Mouse (Mus musculus): ENCODE measurements around the gene Ms4a4b. TPM values are rescaled to one million over a fixed set of nuclear protein-coding genes. Genes with fewer than 3 reads are reported as not detected.
"Not testable (repeated sequence)": the region's sequence is repeated elsewhere in the genome, so short reads cannot be mapped to it uniquely, and the experiment has no call there.

The Ms4a4b gene
- polyA plus RNA-seq, 1 experiment from 2014 or later, result not detected

- H3K36me3 ChIP-seq; H3K4me1 ChIP-seq (replicated peaks); H3K4me2 ChIP-seq; H3K27ac ChIP-seq (replicated peaks); H3K9me3 ChIP-seq; H3K27me3 ChIP-seq; H3K9ac ChIP-seq; H3K4me3 ChIP-seq; ATAC-seq (ENCODE audit: low FRiP score, low read depth): not testable (repeated sequence)
- 83% methylated on average over 4 of the region's 4 CpGs for WGBS
Measured at GRCm38 (mm10) chr19:11459041-11459440, 15.7 kb downstream of the Ms4a4b start.

DNA sequence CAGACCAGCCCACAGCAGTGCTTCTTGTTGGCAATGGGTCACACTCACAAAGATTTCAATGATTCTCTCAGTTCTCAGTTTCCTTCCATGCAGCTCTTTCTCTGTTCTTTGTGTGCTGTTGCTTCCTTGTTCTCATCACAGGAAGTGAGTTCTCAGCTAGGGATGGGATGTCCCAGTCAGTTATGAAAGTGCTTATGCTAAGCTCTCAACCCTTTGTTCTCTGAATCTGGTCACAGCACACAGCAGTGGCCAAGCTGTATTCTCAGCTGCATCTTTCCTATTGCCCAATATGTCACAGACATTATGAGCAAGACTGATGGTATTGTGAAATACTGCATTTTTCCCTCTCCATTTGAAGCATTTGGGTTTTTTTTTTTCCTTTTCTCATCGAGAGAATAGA is 21.4 kb downstream of the Ms4a4b start:
- not testable (repeated sequence) for H3K4me2 ChIP-seq; H3K9me3 ChIP-seq; ATAC-seq (ENCODE audit: low FRiP score, low read depth); H3K36me3 ChIP-seq; H3K9ac ChIP-seq; H3K4me3 ChIP-seq; H3K4me1 ChIP-seq (replicated peaks); H3K27me3 ChIP-seq; H3K27ac ChIP-seq (replicated peaks)
- WGBS, result 73% methylated on average over 1 of the region's 1 CpGs

DNA sequence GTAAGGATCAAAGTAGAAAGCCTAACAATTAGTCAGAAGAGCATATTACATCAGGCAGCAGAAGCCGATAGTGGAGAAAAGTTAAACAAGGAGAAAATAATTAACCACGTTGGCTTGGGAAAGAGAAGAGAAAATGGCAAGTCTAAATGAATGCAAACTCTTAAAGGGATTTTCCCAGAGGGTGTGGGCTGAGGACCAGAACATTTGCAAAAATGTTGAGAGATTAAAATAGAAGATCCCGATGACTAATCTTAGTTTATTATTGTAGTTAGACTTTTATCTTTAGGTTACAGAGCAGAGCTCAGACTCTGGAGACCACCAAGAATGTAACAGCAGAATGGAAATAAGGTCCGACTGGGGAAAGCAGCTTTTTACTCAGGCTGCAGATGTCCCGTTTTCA is 23.1 kb downstream of the Ms4a4b start:
- Histone ChIP-seq H3K9me3 (no peaks in the 10 kb centered on the region), H3K4me1 (replicated peaks) (no peaks in the 10 kb centered on the region), H3K36me3 (no peaks in the 10 kb centered on the region), H3K4me3 (no peak overlapping the region), H3K27me3 (no peaks in the 10 kb centered on the region), H3K9ac (no peak overlapping the region), H3K27ac (replicated peaks) (no peak overlapping the region), H3K4me2 (no peak overlapping the region)
- WGBS, result 79% methylated on average over 5 of the region's 5 CpGs
- ATAC-seq (ENCODE audit: low FRiP score, low read depth), result no peak

DNA sequence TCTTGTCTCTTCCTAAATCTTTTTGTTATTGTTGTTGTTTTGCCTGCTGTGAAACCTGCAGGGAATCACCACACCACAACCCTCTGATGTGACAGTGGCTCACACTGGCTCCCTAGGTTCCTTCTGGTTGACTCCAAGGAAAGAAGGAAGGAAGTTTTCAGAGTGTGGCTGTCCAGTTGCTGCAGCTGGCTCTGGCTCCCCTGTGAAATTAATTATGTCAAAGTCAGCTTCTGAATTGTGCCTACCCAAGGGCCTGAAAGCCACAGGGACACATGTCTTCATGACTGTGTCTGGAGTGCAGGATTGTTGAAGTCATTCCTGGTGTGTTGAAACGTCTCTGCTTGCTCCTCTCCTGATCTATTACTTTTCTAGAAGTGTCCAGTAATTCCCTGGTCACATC is 25.0 kb downstream of the Ms4a4b start:
- ATAC-seq (ENCODE audit: low FRiP score, low read depth); H3K27me3 ChIP-seq; H3K4me1 ChIP-seq (replicated peaks); H3K9ac ChIP-seq; H3K4me3 ChIP-seq; H3K27ac ChIP-seq (replicated peaks); H3K4me2 ChIP-seq; H3K36me3 ChIP-seq; H3K9me3 ChIP-seq: not testable (repeated sequence)
- WGBS, result 67% methylated on average over 1 of the region's 1 CpGs

DNA sequence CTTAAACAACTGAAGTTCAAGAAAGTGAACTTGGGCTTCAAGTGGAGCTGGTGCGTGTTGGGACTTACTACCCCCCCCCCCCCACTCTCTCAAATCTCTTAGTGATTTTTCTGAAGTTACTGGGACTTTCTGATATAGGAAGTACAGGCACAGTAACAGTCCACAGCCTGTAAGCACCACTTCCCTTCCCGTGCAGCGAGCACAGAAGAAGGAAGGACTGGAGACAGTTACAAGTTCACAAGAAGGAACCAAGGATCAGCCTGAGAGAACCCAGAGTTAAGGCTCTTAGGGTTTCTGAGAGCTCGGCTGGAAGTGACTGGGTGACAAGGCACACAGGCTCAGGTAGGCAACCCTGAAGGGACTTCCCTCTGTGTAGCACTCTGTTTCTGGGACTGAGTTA is 25.9 kb downstream of the Ms4a4b start, which contains the start of gene Ms4a6c:
TSS of gene Ms4a6c (plus strand) at position 152 of the 400 bp plus-strand sequence.
- not testable (repeated sequence) for H3K4me3 ChIP-seq; H3K4me2 ChIP-seq; H3K9me3 ChIP-seq; H3K4me1 ChIP-seq (replicated peaks); H3K9ac ChIP-seq; H3K27ac ChIP-seq (replicated peaks); ATAC-seq (ENCODE audit: low FRiP score, low read depth); H3K27me3 ChIP-seq; H3K36me3 ChIP-seq
- WGBS, result 89% methylated on average over 4 of the region's 4 CpGs

- H3K27me3 ChIP-seq, result no peaks in the 10 kb centered on the region
- H3K36me3 ChIP-seq, result no peaks in the 10 kb centered on the region
- no peaks in the 10 kb centered on the region for H3K4me1 ChIP-seq (replicated peaks)
- no peak overlapping the region for H3K9ac ChIP-seq
- no peak overlapping the region for H3K27ac ChIP-seq (replicated peaks)
- no peak overlapping the region for H3K4me2 ChIP-seq
- H3K9me3 ChIP-seq, result no peaks in the 10 kb centered on the region
- 88% methylated on average over 2 of the region's 2 CpGs for WGBS
- ATAC-seq (ENCODE audit: low FRiP score, low read depth), result no peak
- no peak overlapping the region for H3K4me3 ChIP-seq
Measured at GRCm38 (mm10) chr19:11479714-11480113, 36.4 kb downstream of the Ms4a4b start.

DNA sequence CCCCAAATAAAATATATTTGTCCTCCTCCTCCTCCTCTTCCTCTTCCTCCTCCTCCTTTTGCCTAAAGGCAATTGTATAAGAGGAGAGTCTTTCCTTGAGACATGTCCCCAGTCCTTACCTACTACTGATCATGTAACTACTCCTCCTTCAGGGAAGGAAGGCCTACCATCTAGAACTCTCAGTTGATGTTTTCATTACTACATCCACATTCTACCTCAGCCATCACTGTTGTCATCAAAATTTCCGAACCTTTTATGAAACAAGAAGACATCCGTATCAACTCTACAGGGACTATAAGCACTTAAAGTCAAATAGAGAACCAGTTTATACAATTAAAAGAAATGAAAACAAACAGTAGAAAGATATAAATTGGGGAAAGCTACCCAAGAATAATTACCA is 39.3 kb downstream of the Ms4a4b start:
- no peak overlapping the region for H3K9ac ChIP-seq
- no peak overlapping the region for H3K27ac ChIP-seq (replicated peaks)
- no peak overlapping the region for H3K4me3 ChIP-seq
- 95% methylated on average over 2 of the region's 2 CpGs for WGBS
- ATAC-seq (ENCODE audit: low FRiP score, low read depth), result no peak
- H3K27me3 ChIP-seq, result no peaks in the 10 kb centered on the region
- H3K36me3 ChIP-seq, result no peaks in the 10 kb centered on the region
- H3K4me2 ChIP-seq, result no peak overlapping the region
- no peaks in the 10 kb centered on the region for H3K4me1 ChIP-seq (replicated peaks)
- H3K9me3 ChIP-seq, result no peaks in the 10 kb centered on the region

- Histone ChIP-seq H3K9me3 (no peaks in the 10 kb centered on the region), H3K4me1 (replicated peaks) (no peaks in the 10 kb centered on the region), H3K9ac (no peak overlapping the region), H3K27me3 (no peaks in the 10 kb centered on the region), H3K4me3 (no peak overlapping the region), H3K27ac (replicated peaks) (no peak overlapping the region), H3K36me3 (no peaks in the 10 kb centered on the region), H3K4me2 (no peak overlapping the region)
- ATAC-seq (ENCODE audit: low FRiP score, low read depth), result no peak
- WGBS, result 80% methylated on average over 4 of the region's 4 CpGs
Measured at GRCm38 (mm10) chr19:11483941-11484340, 40.6 kb downstream of the Ms4a4b start.

GRCm38 (mm10) chr19:11484388-11484787 is 41.0 kb downstream of the Ms4a4b start:
- Histone ChIP-seq H3K36me3 (no peaks in the 10 kb centered on the region), H3K4me1 (replicated peaks) (no peaks in the 10 kb centered on the region), H3K9ac (no peak overlapping the region), H3K27ac (replicated peaks) (no peak overlapping the region), H3K27me3 (no peaks in the 10 kb centered on the region), H3K4me3 (no peak overlapping the region), H3K9me3 (no peaks in the 10 kb centered on the region), H3K4me2 (no peak overlapping the region)
- 89% methylated on average over 3 of the region's 3 CpGs for WGBS
- no peak for ATAC-seq (ENCODE audit: low FRiP score, low read depth)

- no peaks in the 10 kb centered on the region for H3K36me3 ChIP-seq
- no peaks in the 10 kb centered on the region for H3K27me3 ChIP-seq
- no peak overlapping the region for H3K4me3 ChIP-seq
- H3K27ac ChIP-seq (replicated peaks), result no peak overlapping the region
- H3K9me3 ChIP-seq, result no peaks in the 10 kb centered on the region
- H3K4me1 ChIP-seq (replicated peaks), result no peaks in the 10 kb centered on the region
- no peak overlapping the region for H3K4me2 ChIP-seq
- no peak for ATAC-seq (ENCODE audit: low FRiP score, low read depth)
- WGBS, result 95% methylated on average over 3 of the region's 3 CpGs
- no peak overlapping the region for H3K9ac ChIP-seq
Measured at GRCm38 (mm10) chr19:11485266-11485665, 41.9 kb downstream of the Ms4a4b start.

- Histone ChIP-seq H3K4me3 (no peak within 1 kb of the TSS), H3K27ac (replicated peaks) (no peak within 1 kb of the TSS), H3K4me1 (replicated peaks) (no peaks in the 10 kb centered on the region), H3K9me3 (no peaks in the 10 kb centered on the region), H3K36me3 (no peaks in the 10 kb centered on the region), H3K9ac (no peak within 1 kb of the TSS), H3K4me2 (no peak within 1 kb of the TSS), H3K27me3 (no peaks in the 10 kb centered on the region)
- 82% methylated on average over 2 of the region's 2 CpGs for WGBS
- no peak for ATAC-seq (ENCODE audit: low FRiP score, low read depth)
Measured at GRCm38 (mm10) chr19:11485746-11486145, 42.4 kb downstream of the Ms4a4b start, which contains the start of gene Gm8369. TSS of gene Gm8369 (plus strand) at chr19:11485938.

DNA sequence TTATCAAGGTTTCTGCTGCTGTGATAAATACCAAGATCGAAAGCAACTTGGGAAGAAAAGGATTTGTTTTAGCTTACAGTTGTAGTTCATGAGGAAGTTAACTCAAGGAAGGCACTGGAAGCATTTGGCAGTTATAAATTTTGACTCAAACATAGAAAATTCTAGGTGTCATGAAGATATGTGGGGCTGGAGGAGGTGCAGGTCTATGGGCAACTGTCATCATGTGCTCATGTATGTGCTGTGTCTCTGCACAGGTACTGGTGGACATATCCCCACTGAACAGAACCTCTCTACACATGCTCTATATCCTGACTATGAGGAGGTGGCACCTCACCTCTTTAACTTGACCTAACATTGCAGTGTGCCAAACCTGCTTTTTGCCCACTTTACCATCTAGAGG is 43.2 kb downstream of the Ms4a4b start:
- WGBS, result 91% methylated on average over 1 of the region's 1 CpGs

DNA sequence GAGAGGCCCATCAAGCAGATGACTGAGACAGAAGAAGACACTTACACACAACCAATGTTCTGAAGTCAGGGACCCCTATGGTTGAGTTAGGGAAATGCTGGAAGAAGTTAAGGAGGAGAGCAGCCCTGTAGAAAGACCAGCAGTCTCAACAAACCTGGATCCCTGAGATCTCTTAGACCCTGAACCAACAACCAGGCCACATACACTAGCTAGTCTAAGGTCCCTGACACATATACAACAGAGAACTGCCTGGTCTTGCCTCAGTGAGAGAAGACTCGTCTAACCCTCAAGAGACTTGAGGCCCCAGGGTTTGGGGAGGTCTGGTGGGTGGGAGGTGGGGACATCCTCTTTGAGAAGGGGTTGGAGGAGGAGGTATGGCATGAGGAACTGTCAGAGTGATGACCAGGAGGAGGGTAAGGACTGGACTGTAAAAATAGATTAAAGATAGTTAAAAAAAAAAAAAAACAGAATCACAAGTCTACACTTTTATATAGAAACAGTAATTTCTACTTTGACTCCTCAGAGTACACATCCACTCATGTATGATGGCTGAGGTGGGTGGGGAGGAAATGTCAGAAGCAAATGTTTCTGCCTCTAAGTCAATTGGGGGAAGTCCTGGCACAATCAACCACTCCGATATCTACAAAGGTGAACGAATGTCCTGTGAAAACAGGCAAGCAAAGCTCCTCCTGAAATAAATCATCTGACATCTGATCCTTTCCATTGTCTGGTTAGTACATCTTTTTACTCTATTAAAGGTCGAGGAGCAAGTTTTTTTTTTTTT is 48.2 kb downstream of the Ms4a4b start:
- H3K36me3 ChIP-seq, result no peaks in the 10 kb centered on the region
- H3K27ac ChIP-seq (replicated peaks), result no peak overlapping the region
- WGBS, result 68% methylated on average over 4 of the region's 4 CpGs
- H3K9me3 ChIP-seq, result no peaks in the 10 kb centered on the region
- no peak overlapping the region for H3K4me3 ChIP-seq
- H3K4me2 ChIP-seq, result no peak overlapping the region
- ATAC-seq (ENCODE audit: low FRiP score, low read depth), result no peak
- H3K27me3 ChIP-seq, result no peaks in the 10 kb centered on the region
- no peaks in the 10 kb centered on the region for H3K4me1 ChIP-seq (replicated peaks)
- H3K9ac ChIP-seq, result no peak overlapping the region

More for the DNA sequence above, 43.2 kb downstream of the Ms4a4b start:
- Histone ChIP-seq H3K36me3 (no peaks in the 10 kb centered on the region), H3K9ac (no peak overlapping the region), H3K27me3 (no peaks in the 10 kb centered on the region), H3K4me1 (replicated peaks) (no peaks in the 10 kb centered on the region), H3K9me3 (no peaks in the 10 kb centered on the region), H3K27ac (replicated peaks) (no peak overlapping the region), H3K4me2 (no peak overlapping the region), H3K4me3 (no peak overlapping the region)
- no peak for ATAC-seq (ENCODE audit: low FRiP score, low read depth)

Measured in hindbrain, embryonic 15.5 days (tissue).